Mouse (Mus musculus): Measurements from ENCODE around the gene Cdc34.

GRCm38 (mm10) chr10:79694379-79694655, 12.3 kb downstream of the Cdc34 start:
- TF ChIP-seq CTCF (IDR thresholded peaks at IDR 0.05; ENCODE audit: borderline replicate concordance, insufficient read depth, low read length) (no peak), POLR2A (IDR thresholded peaks at IDR 0.05; ENCODE audit: low read depth, low read length) (no peak)
